In the genomic region with DNA sequence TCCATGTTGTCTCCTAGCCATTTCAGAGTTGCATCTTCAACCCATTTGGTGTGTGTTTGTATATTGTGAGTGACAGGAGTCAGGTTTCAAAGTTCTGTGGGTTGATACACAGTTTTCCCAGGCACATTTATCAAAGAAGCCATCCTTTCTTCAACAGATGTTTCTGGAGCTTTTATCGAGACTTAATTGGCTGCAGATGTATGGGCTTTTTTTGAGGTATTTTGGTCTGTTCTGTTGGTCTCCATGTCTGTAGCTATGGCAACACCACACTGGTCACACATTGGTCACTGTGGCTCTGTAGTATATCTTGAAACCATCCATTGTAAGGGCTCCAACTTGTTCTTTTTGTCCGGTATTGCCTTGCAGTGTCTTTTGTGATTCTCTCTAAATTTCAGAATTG, we compare ENCODE assay signal across 24 mouse cellular contexts.
DNase-seq lines count a peak whose midpoint lies in the region; ATAC-seq and TF ChIP-seq lines count a peak whose summit lies in the region.
"Had no signal": no experiment of that assay in that cellular context is flagged by ENCODE, and none has a peak within 500 bp of the region (broad histone marks: within the 10 kb centered on the region; RNA-seq: fewer than 3 reads in every experiment).

No protein-coding gene starts in this region.

- no peak overlapping the region for H3K27ac ChIP-seq in embryonic facial prominence, embryonic 10.5 days (replicated peaks)
- no peak overlapping the region for H3K27ac ChIP-seq in hindbrain, postnatal 0 days
- H3K27ac ChIP-seq in heart, embryonic 12.5 days (ENCODE audit: poor library complexity, severe bottlenecking) = no peak overlapping the region
- H3K27ac ChIP-seq in hindbrain, embryonic 14.5 days = no peak overlapping the region
- H3K27ac ChIP-seq: heart, embryonic 13.5 days; hindbrain, embryonic 15.5 days had no signal

- H3K9me3 ChIP-seq in embryonic facial prominence, embryonic 10.5 days = no peaks in the 10 kb centered on the region
- no peaks in the 10 kb centered on the region for H3K9me3 ChIP-seq in hindbrain, postnatal 0 days (ENCODE audit: low read length)
- no peaks in the 10 kb centered on the region for H3K9me3 ChIP-seq in heart, embryonic 12.5 days (replicated peaks)
- H3K9me3 ChIP-seq in hindbrain, embryonic 14.5 days (ENCODE audit: control insufficient read depth, low read length) = 0 out of 2 replicates have a peak, but pooled peaks cover 4% of the 10 kb centered on the region
- H3K9me3 ChIP-seq: heart, embryonic 13.5 days; hindbrain, embryonic 15.5 days had no signal

- H3K4me3 ChIP-seq in embryonic facial prominence, embryonic 10.5 days = no peak overlapping the region
- no peak overlapping the region for H3K4me3 ChIP-seq in hindbrain, postnatal 0 days (ENCODE audit: low read length)
- H3K4me3 ChIP-seq in heart, embryonic 12.5 days = no peak overlapping the region
- H3K4me3 ChIP-seq in hindbrain, embryonic 14.5 days (replicated peaks; ENCODE audit: low read length) = no peak overlapping the region
- H3K4me3 ChIP-seq: heart, embryonic 13.5 days; hindbrain, embryonic 15.5 days had no signal

- DNase-seq in 3T3-L1 (ENCODE audit: low read depth, low spot score) = peak; percentile 2
- peak; percentile 75 for DNase-seq in embryo, embryonic 10.5 days (ENCODE audit: low spot score)
- DNase-seq in embryonic facial prominence, embryonic 10.5 days (ENCODE audit: low spot score) = peak; percentile 40
- DNase-seq in hindlimb bud, embryonic 11.5 days (ENCODE audit: extremely low spot score, low read depth, low spot score) = peak; percentile 18
- no peak for DNase-seq in hindbrain, postnatal 0 days (ENCODE audit: low spot score)
- DNase-seq in ovary, postnatal 14 days (ENCODE audit: low spot score) = no peak
- DNase-seq in hindbrain, embryonic 14.5 days (ENCODE audit: low spot score) = no peak
- DNase-seq: adrenal gland, postnatal 14 days; cerebellum, adult 11 months; cerebellum, adult 8-10 months; cerebellum, postnatal 14 days; forebrain, postnatal 0 days; gastrocnemius, postnatal 25 days; heart, adult 18-20 months; heart, postnatal 14 days; heart, postnatal 4 days; kidney, adult 18-20 months had no signal

- H3K36me3 ChIP-seq in embryonic facial prominence, embryonic 10.5 days (replicated peaks) = no peaks in the 10 kb centered on the region
- H3K36me3 ChIP-seq in hindbrain, postnatal 0 days (ENCODE audit: insufficient read depth, low read length) = no peaks in the 10 kb centered on the region
- no peaks in the 10 kb centered on the region for H3K36me3 ChIP-seq in heart, embryonic 12.5 days
- H3K36me3 ChIP-seq in hindbrain, embryonic 14.5 days (replicated peaks; ENCODE audit: control insufficient read depth, insufficient read depth) = no peaks in the 10 kb centered on the region
- H3K36me3 ChIP-seq: heart, embryonic 13.5 days; hindbrain, embryonic 15.5 days had no signal

- H3K9ac ChIP-seq in hindbrain, postnatal 0 days (replicated peaks; ENCODE audit: low read length) = no peak overlapping the region
- no peak overlapping the region for H3K9ac ChIP-seq in heart, embryonic 12.5 days
- H3K9ac ChIP-seq in hindbrain, embryonic 14.5 days = no peak overlapping the region
- H3K9ac ChIP-seq: forebrain, postnatal 0 days; heart, embryonic 13.5 days; hindbrain, embryonic 15.5 days had no signal

- H3K4me1 ChIP-seq in embryonic facial prominence, embryonic 10.5 days = 0 out of 2 replicates have a peak, but pooled peaks cover under 1% of the 10 kb centered on the region
- H3K4me1 ChIP-seq in hindbrain, postnatal 0 days (ENCODE audit: insufficient read depth, low read length) = no peaks in the 10 kb centered on the region
- H3K4me1 ChIP-seq in heart, embryonic 12.5 days (replicated peaks) = no peaks in the 10 kb centered on the region
- no peaks in the 10 kb centered on the region for H3K4me1 ChIP-seq in hindbrain, embryonic 14.5 days (replicated peaks; ENCODE audit: control insufficient read depth, insufficient read depth, low read length)
- H3K4me1 ChIP-seq: hindbrain, embryonic 15.5 days had no signal

- no peaks in the 10 kb centered on the region for H3K27me3 ChIP-seq in embryonic facial prominence, embryonic 10.5 days (replicated peaks; ENCODE audit: low read depth, poor library complexity, severe bottlenecking)
- H3K27me3 ChIP-seq in hindbrain, postnatal 0 days (ENCODE audit: insufficient read depth, low read length) = no peaks in the 10 kb centered on the region
- no peaks in the 10 kb centered on the region for H3K27me3 ChIP-seq in heart, embryonic 12.5 days (replicated peaks)
- no peaks in the 10 kb centered on the region for H3K27me3 ChIP-seq in hindbrain, embryonic 14.5 days (ENCODE audit: control insufficient read depth, insufficient read depth, low read length)
- H3K27me3 ChIP-seq: heart, embryonic 13.5 days; hindbrain, embryonic 15.5 days had no signal

- no peak for TF ChIP-seq CTCF in hindbrain, postnatal 0 days (IDR thresholded peaks at IDR 0.05; ENCODE audit: low read depth)

- no peak overlapping the region for H3K4me2 ChIP-seq in hindbrain, postnatal 0 days (ENCODE audit: low read depth, low read length)
- no peak overlapping the region for H3K4me2 ChIP-seq in heart, embryonic 12.5 days
- H3K4me2 ChIP-seq in hindbrain, embryonic 14.5 days (replicated peaks) = no peak overlapping the region
- H3K4me2 ChIP-seq: heart, embryonic 13.5 days; hindbrain, embryonic 15.5 days had no signal

- no peak for ATAC-seq in hindbrain, postnatal 0 days
- no peak for ATAC-seq in heart, embryonic 12.5 days (ENCODE audit: insufficient number of reproducible peaks, low FRiP score)
- no peak for ATAC-seq in hindbrain, embryonic 14.5 days (ENCODE audit: low FRiP score)
- ATAC-seq: CD4-positive, CD25-positive, alpha-beta regulatory T cell, adult 4 months; forebrain, embryonic 14.5 days; forebrain, postnatal 0 days; inflammation-experienced regulatory T-cells, adult 6 months; intestine, embryonic 16.5 days had no signal

- 58% methylated on average over 2 of the region's 2 CpGs for WGBS in embryonic facial prominence, embryonic 10.5 days
- 80% methylated on average over 2 of the region's 2 CpGs for WGBS in hindbrain, postnatal 0 days
- 52% methylated on average over 2 of the region's 2 CpGs for WGBS in heart, embryonic 12.5 days
- WGBS in hindbrain, embryonic 14.5 days = 87% methylated on average over 2 of the region's 2 CpGs

Comparison
In these comparisons a context has a peak if more than half of its experiments do, and no peak if none do; other contexts are left out.
1. DNase-seq: peak in 3T3-L1 (single experiment), embryo, embryonic 10.5 days (single experiment), embryonic facial prominence, embryonic 10.5 days (single experiment) and hindlimb bud, embryonic 11.5 days (single experiment); none in hindbrain, postnatal 0 days (single experiment), ovary, postnatal 14 days (single experiment) and hindbrain, embryonic 14.5 days (single experiment).